Mouse (Mus musculus) intestine, embryonic 16.5 days (tissue): ENCODE measurements around the gene Gm21773. TPM values are rescaled to one million over a fixed set of nuclear protein-coding genes. Genes with fewer than 3 reads are reported as not detected.
"Not testable (repeated sequence)": the region's sequence is repeated elsewhere in the genome, so short reads cannot be mapped to it uniquely, and the experiment has no call there.

Experiments used
- ATAC-seq: fragments of 200-750 bp; cut with Nextera tagmentation; 2 replicates; pipeline ENCODE4 v1.8.0; 2017; ENCODE audit warnings: moderate TSS enrichment, moderate library complexity
- H3K27ac ChIP-seq: fragments of 300-500 bp; sonication (generic); 2 replicates; pipeline ENCODE4 v1.5.1; 2014; ENCODE audit warnings: mild to moderate bottlenecking, low read length
- H3K27me3 ChIP-seq: fragments of 300-500 bp; sonication (generic); replicated peaks from 2 replicates; pipeline ENCODE4 v1.6.1; 2014; ENCODE audit warnings: low read length, control low read depth, mixed read lengths; ENCODE audit not compliant: control insufficient read depth, insufficient read depth
- H3K36me3 ChIP-seq: fragments of 300-500 bp; sonication (generic); 2 replicates; pipeline ENCODE4 v1.6.1; 2014; ENCODE audit warnings: low read length, control low read depth; ENCODE audit not compliant: control insufficient read depth, insufficient read depth
- H3K4me1 ChIP-seq: fragments of 300-500 bp; sonication (generic); 2 replicates; pipeline ENCODE4 v1.6.1; 2014; ENCODE audit warnings: low read length, control low read depth, mixed read lengths; ENCODE audit not compliant: control insufficient read depth, insufficient read depth
- H3K4me2 ChIP-seq: fragments of 300-500 bp; sonication (generic); 2 replicates; pipeline ENCODE4 v1.6.1; 2014; ENCODE audit warnings: low read depth, low read length, control low read depth
- H3K4me3 ChIP-seq: fragments of 300-500 bp; sonication (generic); 2 replicates; pipeline ENCODE4 v1.5.1; 2014; ENCODE audit warnings: mild to moderate bottlenecking, low read length
- H3K9ac ChIP-seq: fragments of 300-500 bp; sonication (generic); 2 replicates; pipeline ENCODE4 v1.6.1; 2014; ENCODE audit warnings: low read depth, low read length
- H3K9me3 ChIP-seq: fragments of 300-500 bp; sonication (generic); 2 replicates; pipeline ENCODE4 v1.6.1; 2016; ENCODE audit warnings: low read length, control low read depth; ENCODE audit not compliant: control insufficient read depth
- WGBS: fragments of 180-500 bp; shearing (Covaris S2); extraction: QIAGEN DNeasy Blood & Tissue Kit; methylation state at CpG from one replicate; pipeline ENCODE4 v1.1.7; 2014; 5-methylcytosine and 5-hydroxymethylcytosine counted together
- polyA plus RNA-seq: library from polyadenylated mRNA; unstranded; fragments of >200 nt; fragmentation: Nextera tagmentation; extraction: Ambion mirVana; gene quantifications from 2 replicates; pipeline ENCODE4 v1.2.1, GENCODE M21; 2015

Gene Gm21773
- polyA plus RNA-seq = not detected in 2 replicates

GRCm38 (mm10) chrY:25309260-25309659 is at the start of gene Gm21773:
Gm21773 (minus strand) TSS chrY:25309360.
- H3K4me2 ChIP-seq, H3K4me3 ChIP-seq, H3K4me1 ChIP-seq, H3K9ac ChIP-seq, H3K27ac ChIP-seq, H3K9me3 ChIP-seq, H3K36me3 ChIP-seq, H3K27me3 ChIP-seq, ATAC-seq: not testable (repeated sequence)
- WGBS = no CpG with 5 or more reads among the region's 2 CpGs
